Mouse (Mus musculus) cerebellum, adult 11 months (tissue): ENCODE data around the gene Nfe2.

Experiments used
- DNase-seq: peaks from one replicate; pipeline ENCODE4 v3.0.0; 2022

Nfe2 gene

GRCm38 (mm10) chr15:103205156-103205555 lies 53.0 kb downstream of the Nfe2 start:
- no peak for DNase-seq

- no peak for DNase-seq
Measured at GRCm38 (mm10) chr15:103202088-103202793, 56.0 kb downstream of the Nfe2 start.
